Mouse (Mus musculus): Measurements from ENCODE around the gene Nr4a1. TPM values are rescaled to one million over a fixed set of nuclear protein-coding genes. Genes with fewer than 3 reads are reported as not detected.

Nr4a1 gene
- total RNA-seq, 2 experiments from 2014 or later: 64.5 to 79.0 TPM

DNA sequence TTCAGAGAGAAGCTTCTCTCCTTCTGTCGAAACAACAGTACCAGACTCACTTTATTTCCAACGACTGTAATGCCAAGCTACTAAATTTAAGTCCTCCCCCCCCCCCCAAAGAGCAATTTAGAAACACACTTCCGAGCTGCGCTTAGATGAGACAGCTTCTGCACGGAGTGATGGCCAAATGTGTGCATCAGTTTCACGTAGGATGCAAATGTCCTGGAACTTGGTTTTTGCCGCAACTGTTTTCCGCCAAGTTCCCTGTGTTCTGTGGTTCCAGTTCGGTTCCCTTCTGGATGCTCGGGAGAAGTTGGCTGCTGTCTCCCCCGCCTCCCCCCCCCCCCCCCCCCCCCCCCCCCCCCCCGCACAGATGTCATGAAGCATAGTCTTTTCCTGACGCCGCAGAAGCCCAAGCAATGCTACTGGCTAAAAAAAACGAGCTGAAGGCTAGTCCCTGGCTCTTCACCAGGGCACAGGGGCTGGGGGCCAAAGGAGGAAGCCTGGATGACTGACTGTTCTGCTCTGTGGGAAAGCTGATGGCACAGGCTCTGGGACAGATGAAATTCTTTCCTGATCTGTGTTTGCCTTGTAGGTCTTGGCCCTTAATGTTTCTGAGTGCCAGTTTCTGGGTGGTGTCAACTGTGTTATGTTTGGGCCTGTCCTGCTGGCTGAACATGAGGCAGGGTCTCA lies 57.2 kb downstream of the Nr4a1 start:
- DNase-seq (ENCODE audit: low spot score in 2 of 2): no peak

DNA sequence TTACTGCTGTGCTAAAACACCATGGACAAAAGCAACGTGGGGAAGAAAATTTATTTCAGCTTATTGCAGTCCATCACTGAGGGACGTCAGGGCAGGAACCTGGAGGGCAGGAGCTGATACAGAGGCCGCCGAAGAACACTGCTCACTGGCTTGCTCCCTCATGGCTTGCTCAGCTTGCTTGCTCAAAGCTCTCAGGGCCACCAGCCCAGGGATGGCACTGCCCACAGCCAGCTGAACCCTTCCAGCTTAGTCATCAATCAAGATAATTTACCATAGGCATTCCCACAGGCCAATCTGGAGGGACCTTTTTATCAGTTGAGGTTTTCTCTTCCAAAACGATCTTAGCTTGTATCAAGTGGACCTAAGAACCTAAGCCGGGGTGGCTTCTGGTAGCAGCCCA lies 57.9 kb downstream of the Nr4a1 start:
- DNase-seq (ENCODE audit: low spot score in 2 of 2): no peak

DNA sequence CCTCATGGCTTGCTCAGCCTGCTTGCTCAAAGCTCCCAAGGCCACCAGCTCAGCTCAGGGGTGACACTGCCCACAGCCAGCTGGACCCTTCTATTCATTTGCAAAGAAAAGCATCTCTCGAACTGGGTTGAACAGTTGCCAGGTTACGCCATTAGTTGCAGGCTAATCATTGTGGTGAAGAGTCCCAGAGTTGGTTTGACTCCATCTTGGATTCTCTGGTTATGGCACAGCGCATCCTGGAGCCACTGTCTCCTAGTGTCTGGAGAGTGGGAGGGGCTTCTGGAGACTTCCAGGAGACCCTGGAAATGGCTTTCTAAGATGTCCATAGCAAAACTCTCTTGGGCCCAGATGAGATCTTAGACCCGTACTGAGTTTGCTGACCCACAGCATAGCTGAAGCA lies 61.3 kb downstream of the Nr4a1 start:
- no peak for DNase-seq (ENCODE audit: low spot score in 2 of 2)

DNA sequence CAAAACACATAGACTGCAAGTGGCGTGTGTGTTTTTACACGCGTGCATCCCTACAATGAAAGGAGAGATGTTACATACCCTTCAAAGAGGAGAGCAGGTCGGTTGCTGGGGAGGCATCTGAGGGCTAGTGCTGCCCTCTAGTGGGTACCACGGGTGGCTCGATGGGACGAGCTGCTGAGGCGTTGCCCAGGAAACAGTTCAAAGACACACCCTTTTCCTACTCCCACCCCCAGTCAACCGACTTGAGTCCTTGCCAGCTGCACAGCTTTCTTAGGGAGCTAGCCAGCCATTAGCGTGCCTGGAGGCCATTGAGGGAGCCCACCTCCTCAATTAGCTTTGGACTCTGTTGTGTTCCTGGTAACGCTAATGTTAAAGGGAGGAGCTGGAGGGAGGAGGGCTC lies 61.8 kb downstream of the Nr4a1 start:
- DNase-seq (ENCODE audit: low spot score in 2 of 2): peak; percentile 70 to 80

DNA sequence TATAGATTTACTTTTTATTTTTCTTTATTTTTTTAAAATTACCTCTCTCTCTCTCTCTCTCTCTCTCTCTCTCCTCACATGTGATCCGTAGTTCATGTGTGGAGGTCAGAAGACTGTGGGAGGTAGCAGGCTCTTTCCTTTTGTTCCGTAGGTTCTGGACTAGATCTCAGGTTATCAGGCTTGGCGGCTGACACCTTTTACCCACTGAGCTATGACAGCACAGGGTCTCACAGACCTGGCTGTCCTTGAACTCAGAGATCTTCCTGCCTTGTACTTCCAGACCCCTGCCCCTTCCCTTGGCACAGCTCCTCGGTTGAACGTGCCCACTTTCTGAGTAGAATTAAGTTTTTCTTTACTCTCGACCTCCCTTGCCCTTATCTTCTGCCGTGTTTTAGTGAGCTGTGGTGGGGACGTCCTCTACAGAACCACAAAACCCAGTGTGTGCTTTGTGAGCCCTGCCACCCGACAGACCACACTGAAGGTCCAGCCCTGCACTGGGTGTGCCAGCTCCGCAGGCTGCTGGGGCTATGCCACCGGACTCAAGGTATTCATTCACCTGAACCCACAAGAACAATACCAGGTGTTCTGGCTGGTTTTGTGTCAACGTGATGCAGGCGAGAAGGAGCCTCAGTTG lies 62.3 kb downstream of the Nr4a1 start:
- no peak for DNase-seq (ENCODE audit: low spot score in 2 of 2)

DNA sequence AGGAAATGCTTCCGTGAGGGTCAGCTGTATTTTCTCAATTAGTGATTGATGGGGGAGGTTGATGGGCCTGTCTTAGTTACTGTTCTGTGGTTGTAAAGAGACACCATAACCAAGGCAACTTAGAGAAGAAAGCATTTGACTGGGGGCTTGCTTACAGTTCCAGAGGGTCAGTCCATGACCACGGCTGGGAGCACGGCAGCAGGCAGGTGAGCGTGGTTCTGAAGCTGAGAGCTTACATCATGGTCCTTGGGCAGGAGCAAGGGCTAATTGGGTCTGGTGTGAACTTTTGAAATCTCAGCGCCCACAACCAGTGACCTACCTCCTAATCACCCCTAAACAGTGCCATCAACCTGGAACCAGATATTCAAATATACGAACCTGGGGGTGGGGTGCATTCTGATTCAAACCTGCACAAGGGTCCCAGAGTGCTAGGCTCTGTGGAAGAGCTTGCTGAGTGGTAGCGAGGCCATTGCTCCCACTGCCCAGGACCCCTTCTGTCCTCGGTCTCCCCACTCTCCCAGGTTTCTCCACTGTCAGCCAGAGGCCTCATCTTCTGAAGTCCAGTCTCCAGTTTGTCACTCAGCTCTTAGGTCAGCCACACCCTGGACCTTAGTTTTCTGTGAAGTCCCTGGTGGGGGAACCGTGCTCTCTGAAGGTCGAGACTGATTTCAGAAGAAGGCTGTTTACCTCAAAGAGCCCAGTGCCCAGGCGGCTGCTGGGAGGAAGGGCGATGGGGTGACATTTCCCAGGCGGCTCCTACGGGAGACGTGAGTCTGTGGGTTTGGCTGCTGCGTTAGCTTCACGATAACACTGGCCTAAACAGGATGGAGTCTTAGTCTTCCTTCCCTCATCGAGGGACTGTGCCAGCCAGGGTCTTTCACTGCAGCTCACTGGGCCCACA lies 63.1 kb downstream of the Nr4a1 start:
- no peak for DNase-seq (ENCODE audit: low spot score in 2 of 2)

DNA sequence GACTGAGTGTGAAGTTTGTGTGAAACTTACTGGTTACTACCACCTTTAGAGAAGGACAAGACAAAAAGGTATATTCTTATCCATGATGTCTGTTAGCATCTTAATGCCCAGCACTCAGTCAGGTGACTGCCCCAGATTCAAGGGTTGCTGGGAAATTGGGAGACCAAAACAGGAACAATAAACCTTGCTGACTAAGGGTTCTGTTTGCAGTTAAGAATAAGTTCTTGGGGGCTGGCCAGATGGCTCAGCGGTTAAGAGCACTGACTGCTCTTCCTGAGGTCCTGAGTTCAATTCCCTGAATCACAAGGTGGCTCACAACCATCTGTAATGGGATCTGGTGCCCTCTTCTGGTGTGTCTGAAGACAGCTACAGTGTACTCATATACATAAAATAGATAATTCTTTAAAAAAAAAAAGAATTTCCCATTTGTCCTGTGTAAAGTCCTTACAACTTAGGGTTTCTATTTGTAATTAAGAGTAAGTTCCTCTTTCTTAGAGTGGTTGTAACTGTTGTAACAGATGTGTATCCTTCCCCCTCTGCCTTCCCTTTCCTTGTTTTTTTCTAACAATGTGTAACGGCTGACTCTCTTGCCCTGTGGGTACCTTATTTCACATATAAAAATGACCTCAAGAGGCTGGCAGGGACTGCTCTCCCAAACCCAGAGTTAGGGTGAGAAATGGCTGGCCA lies 63.9 kb downstream of the Nr4a1 start:
- DNase-seq (ENCODE audit: low spot score in 2 of 2): no peak

DNA sequence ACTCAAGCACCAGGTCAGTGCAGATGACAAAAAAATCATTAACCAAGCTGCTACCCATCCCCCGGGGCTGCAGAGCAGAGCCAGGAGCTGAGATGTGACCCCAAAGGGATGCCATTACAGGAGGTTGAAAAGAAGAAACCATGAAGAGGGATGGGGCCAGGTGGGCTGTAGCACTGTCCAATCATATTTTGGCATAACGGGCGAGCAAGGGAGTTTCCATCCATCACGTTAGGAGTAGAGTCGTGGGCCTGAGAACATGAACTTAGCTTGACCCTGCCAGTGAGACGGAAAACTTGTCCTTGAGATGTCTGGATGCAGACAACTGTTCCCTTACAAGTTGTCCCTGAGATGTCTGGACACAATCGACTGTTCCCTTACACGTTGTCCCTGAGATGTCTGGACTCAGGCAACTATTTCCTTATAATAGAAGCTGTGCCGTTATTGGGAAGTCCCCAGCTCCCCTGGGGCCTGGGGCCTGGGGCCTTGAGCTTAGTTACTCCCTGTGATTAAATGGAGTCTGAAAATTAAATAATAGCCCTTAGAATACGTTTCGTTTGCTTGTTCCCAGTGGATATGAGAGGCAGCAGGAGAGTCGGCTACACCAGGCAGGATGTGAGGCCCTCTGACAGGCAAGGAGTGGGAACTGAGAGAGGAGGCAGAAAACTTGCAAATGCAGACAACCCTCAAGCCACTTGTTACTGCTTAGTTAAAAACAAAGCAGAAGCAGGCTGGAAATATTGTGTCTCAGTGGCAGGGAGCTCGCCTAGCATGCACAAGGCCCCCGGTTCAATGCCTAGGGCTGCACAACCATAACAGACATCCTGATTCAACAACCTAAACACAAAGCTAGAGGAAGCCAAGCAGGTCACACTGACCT lies 65.1 kb downstream of the Nr4a1 start:
- no peak for DNase-seq (ENCODE audit: low spot score in 2 of 2)

DNA sequence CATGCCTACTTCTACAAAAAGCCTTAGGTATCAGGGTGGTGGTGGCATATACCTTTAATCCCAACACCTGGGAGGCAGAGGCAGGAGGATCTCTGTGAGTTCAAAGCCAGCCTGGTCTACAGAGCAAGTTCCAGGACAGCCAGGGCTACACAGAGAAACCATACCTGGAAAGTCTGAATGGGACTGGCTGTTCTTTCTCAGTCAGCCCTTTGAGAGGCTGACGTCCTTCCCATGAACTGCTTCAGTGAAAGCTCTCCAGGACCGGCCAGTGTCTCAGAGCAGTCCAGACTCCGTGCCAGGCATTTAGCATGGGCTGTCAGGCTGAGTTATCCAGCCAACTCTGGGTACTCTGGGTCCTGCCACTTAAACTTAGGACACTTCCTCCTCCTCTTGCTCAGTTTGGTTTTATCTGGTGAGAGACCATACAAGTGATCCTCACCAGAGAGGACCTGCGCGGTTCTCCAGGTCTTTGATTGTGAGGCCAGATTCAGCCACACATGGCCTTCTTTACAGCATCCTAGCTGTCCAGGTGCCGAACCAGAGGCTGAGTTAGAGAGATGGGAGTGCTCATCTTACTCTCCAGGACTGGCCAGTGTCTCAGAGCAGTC lies 66.0 kb downstream of the Nr4a1 start:
- DNase-seq (ENCODE audit: low spot score in 2 of 2): no peak

DNA sequence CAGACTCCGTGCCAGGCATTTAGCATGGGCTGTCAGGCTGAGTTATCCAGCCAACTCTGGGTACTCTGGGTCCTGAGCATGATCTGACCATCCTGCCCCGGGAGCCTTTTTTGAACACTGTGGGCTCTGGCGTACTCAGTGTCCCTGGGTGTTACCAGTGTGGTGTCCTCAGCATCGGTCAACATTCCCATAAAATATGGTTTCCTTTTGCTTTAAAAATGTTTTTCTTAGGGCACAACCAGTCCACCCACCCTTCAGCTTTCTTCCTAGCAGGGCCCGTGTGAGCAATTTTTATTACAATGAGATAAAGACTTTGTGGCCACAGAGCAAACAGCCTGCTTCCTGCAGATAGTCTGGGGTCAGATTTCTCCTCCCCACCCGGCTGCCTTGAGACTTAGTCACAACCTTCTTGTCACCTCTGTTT lies 66.6 kb downstream of the Nr4a1 start:
- no peak for DNase-seq (ENCODE audit: low spot score in 2 of 2)

DNA sequence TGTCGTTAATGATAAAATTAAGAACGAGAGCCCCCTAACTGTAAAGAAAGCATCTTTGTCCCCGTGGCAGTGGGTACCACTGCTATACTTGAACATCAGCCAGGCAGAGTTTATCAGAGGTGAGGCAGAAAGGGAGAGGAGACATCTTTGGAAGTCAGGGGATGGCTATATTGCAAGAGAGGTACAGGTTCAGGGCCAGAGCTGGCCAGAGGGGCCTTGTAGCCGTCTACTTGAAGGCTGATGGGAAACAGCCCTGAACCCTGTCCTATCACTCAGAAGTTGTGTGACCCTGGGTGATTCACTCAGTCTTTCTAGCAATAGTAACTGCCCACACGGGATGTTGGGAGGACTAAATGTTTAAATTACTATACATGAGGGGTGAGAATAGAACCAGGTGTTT lies 67.1 kb downstream of the Nr4a1 start:
- no peak for DNase-seq (ENCODE audit: low spot score in 2 of 2)

DNA sequence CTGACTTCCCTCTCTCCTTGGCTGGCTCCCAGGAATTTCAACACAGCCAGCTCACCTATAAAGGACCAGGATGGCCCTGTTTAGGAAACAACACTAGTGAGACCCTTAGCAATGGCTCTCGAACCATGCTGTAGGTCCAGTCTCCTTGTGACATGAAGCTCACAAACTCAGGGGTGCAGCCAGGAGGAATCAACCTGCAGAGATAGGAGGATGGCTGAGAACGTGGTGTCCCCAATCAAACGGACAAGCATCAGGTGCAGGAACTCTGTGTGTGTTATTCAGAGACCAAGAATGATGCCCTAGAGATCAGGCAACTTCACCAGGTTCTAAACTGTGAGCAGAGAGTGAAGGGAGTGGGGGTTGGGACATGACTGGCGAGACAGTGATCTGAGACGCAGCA lies 68.0 kb downstream of the Nr4a1 start:
- no peak for DNase-seq (ENCODE audit: low spot score in 2 of 2)

DNA sequence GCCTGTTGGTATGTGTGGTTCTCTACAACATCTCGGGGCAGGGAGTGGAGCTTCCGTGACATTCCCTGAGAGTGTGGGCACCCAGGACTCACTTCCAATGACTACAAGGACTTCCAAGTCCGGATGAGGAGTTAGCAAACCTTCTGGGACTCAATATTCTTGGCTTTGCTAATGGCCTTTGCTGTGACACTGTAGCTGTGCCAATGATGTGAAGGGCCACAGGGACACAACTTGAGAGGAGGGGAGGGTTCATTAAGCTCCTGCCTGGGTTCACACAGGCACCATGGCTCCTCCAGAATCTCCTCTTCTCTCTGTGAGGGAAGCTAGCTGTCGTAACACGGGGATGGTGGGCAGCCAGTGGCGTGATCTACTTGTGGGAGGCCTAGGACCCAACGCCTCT lies 68.6 kb downstream of the Nr4a1 start:
- no peak for DNase-seq (ENCODE audit: low spot score in 2 of 2)

DNA sequence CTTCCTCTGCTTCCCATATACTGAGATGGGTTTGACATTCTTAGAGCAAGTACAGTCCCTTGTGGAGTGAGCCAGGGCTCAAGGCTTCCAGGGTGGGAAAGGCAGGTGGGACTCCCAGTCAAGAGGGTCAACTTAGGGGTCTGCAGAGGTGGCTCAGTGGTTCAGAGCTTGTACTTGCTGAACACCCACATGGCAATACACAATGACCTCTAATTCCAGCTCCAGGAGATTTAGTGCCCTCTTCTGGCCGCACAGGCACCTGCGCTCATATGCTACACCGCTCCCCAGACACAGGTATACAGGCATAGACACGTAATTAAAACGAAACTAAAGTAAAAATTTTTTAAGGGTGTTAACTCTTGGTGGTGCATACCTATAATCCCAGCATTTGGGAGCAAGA lies 69.4 kb downstream of the Nr4a1 start:
- DNase-seq (ENCODE audit: low spot score in 2 of 2): no peak

Other genes starting within 250 kb of the Nr4a1 start
- under 1 TPM; 0.67 to 0.68 TPM for gene Gm47841, start 206.9 kb upstream of the Nr4a1 start, total RNA-seq (2021)
- gene Fignl2, start 175.7 kb upstream of the Nr4a1 start, total RNA-seq (2021): 10 to 100 TPM; 13.5 to 13.8 TPM
- 1 to 10 TPM in 1 of 2 experiments, under 1 TPM in 1; 0.73 to 1.2 TPM for gene Ankrd33, start 138.5 kb upstream of the Nr4a1 start, total RNA-seq (2021)
- gene Acvrl1, start 125.7 kb upstream of the Nr4a1 start, total RNA-seq (2021): 10 to 100 TPM; 22.4 to 22.9 TPM
- 10 to 100 TPM; 18.5 to 19.9 TPM for gene Acvr1b, start 80.2 kb upstream of the Nr4a1 start, total RNA-seq (2021)
- gene Grasp, start 30.1 kb upstream of the Nr4a1 start, total RNA-seq (2021): 10 to 100 TPM; 18.6 to 20.3 TPM
- 10 to 100 TPM; 37.8 to 38.9 TPM for gene Atg101, start 30.0 kb downstream of the Nr4a1 start, total RNA-seq (2021)
- 1 to 10 TPM; 2.6 to 3.4 TPM for gene 6030408B16Rik, start 38.9 kb downstream of the Nr4a1 start, total RNA-seq (2021)
- gene Krt80, start 115.9 kb downstream of the Nr4a1 start, total RNA-seq (2021): 1 to 10 TPM in 1 of 2 experiments, under 1 TPM in 1; 0.45 to 1.1 TPM
- 10 to 100 TPM in 1 of 2 experiments, 1 to 10 TPM in 1; 4.1 to 12.3 TPM for gene Krt7, start 156.8 kb downstream of the Nr4a1 start, total RNA-seq (2021)
- gene Krt87, start 184.5 kb downstream of the Nr4a1 start, total RNA-seq (2021): not detected
- not detected for gene Krt88, start 193.5 kb downstream of the Nr4a1 start, total RNA-seq (2021)
- gene Krt81, start 209.5 kb downstream of the Nr4a1 start, total RNA-seq (2021): not detected
- gene Krt86, start 219.2 kb downstream of the Nr4a1 start, total RNA-seq (2021): not detected
- gene Krt83, start 237.2 kb downstream of the Nr4a1 start, total RNA-seq (2021): not detected

Data from adrenal gland, postnatal 4 days (tissue).